Mouse (Mus musculus) forebrain, embryonic 10.5 days (tissue): ENCODE measurements around the gene Btbd35f22. TPM values are rescaled to one million over a fixed set of nuclear protein-coding genes. Genes with fewer than 3 reads are reported as not detected.
"Not testable (repeated sequence)": the region's sequence is repeated elsewhere in the genome, so short reads cannot be mapped to it uniquely, and the experiment has no call there.

ENCODE experiments used
- DNase-seq: peaks from one replicate; pipeline ENCODE4 v3.0.0-alpha.2; 2017; ENCODE audit warnings: low spot score; ENCODE audit errors: extremely low spot score
- H3K27ac ChIP-seq: fragments of 300-500 bp; sonication (generic); 2 replicates; pipeline ENCODE4 v1.5.1; 2016; ENCODE audit warnings: mild to moderate bottlenecking
- H3K27me3 ChIP-seq: fragments of 300-500 bp; sonication (generic); 2 replicates; pipeline ENCODE4 v1.6.1; 2016; ENCODE audit warnings: mild to moderate bottlenecking; ENCODE audit not compliant: poor library complexity, severe bottlenecking
- H3K36me3 ChIP-seq: fragments of 300-500 bp; sonication (generic); replicated peaks from 2 replicates; pipeline ENCODE4 v1.6.1; 2016; ENCODE audit warnings: mild to moderate bottlenecking, moderate library complexity
- H3K4me1 ChIP-seq: fragments of 300-500 bp; sonication (generic); 2 replicates; pipeline ENCODE4 v1.6.1; 2016
- H3K4me3 ChIP-seq: fragments of 300-500 bp; sonication (generic); 2 replicates; pipeline ENCODE4 v1.5.1; 2016; ENCODE audit warnings: mild to moderate bottlenecking, moderate library complexity
- H3K9me3 ChIP-seq: fragments of 300-500 bp; sonication (generic); 2 replicates; pipeline ENCODE4 v1.6.1; 2016; ENCODE audit warnings: mild to moderate bottlenecking, moderate library complexity
- WGBS: fragments of 180-500 bp; shearing (Covaris S2); methylation state at CpG from one replicate; pipeline ENCODE4 v1.1.7; 2016; 5-methylcytosine and 5-hydroxymethylcytosine counted together
- polyA plus RNA-seq: library from polyadenylated mRNA; unstranded; fragments of >200 nt; fragmentation: Nextera tagmentation; extraction: Ambion mirVana; gene quantifications from 2 replicates; pipeline ENCODE4 v1.2.1, GENCODE M21; 2016

The Btbd35f22 gene
- not detected in 2 replicates for polyA plus RNA-seq

GRCm38 (mm10) chrX:32047529-32047928 lies at the start of gene Btbd35f22:
Gene Btbd35f22 (plus strand): TSS chrX:32047829.
- H3K27me3 ChIP-seq, DNase-seq, H3K4me3 ChIP-seq, H3K9me3 ChIP-seq, H3K27ac ChIP-seq, H3K36me3 ChIP-seq, H3K4me1 ChIP-seq: not testable (repeated sequence)
- no CpG with 5 or more reads among the region's 3 CpGs for WGBS

Other genes starting within 250 kb of the Btbd35f22 start
- not detected in 2 replicates for gene Gm21637, start 85.8 kb upstream of the Btbd35f22 start, polyA plus RNA-seq
- gene Btbd35f2, start 230.6 kb downstream of the Btbd35f22 start, polyA plus RNA-seq, result not detected in 2 replicates